Mouse (Mus musculus): ENCODE data around the gene Pi4ka. TPM values are rescaled to one million over a fixed set of nuclear protein-coding genes. Genes with fewer than 3 reads are reported as not detected.

Pi4ka gene
- total RNA-seq, 1 experiment = 42.5 TPM

DNA sequence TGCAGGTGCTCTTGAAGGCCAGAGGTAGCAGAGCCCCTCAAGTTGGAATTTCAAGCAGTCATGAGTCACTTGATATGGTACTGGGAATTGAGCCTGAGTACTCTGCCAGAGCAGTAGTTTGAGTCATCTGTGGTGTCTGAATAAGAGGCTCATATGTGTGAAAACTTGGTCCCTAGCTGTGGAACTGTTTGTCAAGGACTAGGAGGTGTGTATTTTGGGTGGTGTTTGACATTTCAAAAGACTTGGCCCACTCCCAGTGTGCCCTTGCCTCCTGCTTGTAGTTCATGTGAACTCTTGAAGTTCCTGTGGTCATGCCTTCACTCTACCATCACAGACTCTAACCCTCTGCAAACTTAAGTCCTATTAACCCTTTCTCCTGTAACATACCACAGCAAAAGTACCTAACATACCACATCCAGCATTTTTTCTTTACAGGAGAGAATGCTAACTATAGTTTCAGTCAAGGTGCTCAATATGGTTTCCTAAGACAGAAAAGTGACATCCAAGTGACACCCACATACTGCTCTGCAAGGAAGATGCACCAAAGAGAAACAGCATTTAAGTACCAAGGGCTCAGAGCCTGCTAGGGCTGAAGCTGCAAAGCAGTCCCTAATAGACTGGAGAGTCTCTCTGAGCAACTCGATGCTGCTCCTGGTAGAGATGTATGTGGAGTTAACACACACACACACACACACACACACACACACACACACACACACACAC, 76.1 kb downstream of the Pi4ka start:
- H3K36me3 ChIP-seq (ENCODE audit: control insufficient read depth, insufficient read depth, low read length, poor library complexity, severe bottlenecking) = 0 out of 2 replicates have a peak, but pooled peaks cover 3% of the 10 kb centered on the region
- H3K9me3 ChIP-seq (ENCODE audit: control insufficient read depth, insufficient read depth, low read depth, low read length) = no peaks in the 10 kb centered on the region
- no peak overlapping the region for H3K27ac ChIP-seq (ENCODE audit: insufficient read depth, low read depth, low read length, poor library complexity, severe bottlenecking)
- TF ChIP-seq MAFK (IDR thresholded peaks at IDR 0.05; ENCODE audit: insufficient read depth, low read depth, low read length) (no peak), ZC3H11A (IDR thresholded peaks at IDR 0.05; ENCODE audit: borderline replicate concordance, low read depth, low read length) (no peak), CHD2 (IDR thresholded peaks at IDR 0.05; ENCODE audit: low read depth, low read length) (no peak), HCFC1 (IDR thresholded peaks at IDR 0.05; ENCODE audit: borderline replicate concordance, insufficient read depth, low read length) (no peak)
- H3K9ac ChIP-seq (ENCODE audit: insufficient read depth, low read depth, low read length, poor library complexity, severe bottlenecking) = no peak overlapping the region
- no peak overlapping the region for H3K4me3 ChIP-seq (ENCODE audit: insufficient read depth in 1 of 2, low read depth in 1 of 2, low read length in 2 of 2, poor library complexity in 1 of 2, severe bottlenecking in 1 of 2)
- in situ Hi-C loops (cut with MboI; ENCODE audit: low sequenced_read_pairs in 2 of 2, unreplicated experiment in 2 of 2) = no loop called here
- H3K4me1 ChIP-seq (ENCODE audit: control insufficient read depth in 2 of 2, insufficient read depth in 2 of 2, low read length in 2 of 2, poor library complexity in 1 of 2) = no peaks in the 10 kb centered on the region
- no peak for DNase-seq (ENCODE audit: low read depth, low spot score)

DNA sequence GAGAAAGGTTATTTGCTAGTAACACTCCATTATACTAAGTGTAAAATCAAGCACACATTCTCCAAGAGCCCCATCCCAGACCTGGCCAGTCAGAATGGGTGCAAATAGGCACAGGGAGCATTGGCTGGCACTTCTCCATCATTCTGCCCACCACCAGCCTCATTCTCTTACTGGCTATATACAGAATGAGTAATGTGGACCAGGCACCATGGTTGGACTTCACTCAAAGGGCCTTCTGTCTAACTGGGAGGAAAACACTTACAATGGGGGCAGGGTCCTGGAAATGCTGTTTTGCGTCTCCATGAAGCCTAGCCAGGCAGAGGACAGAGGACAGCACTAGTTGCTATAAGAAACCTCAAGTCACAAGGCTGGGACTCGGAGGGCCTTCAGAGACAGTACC, 80.0 kb downstream of the Pi4ka start:
- no peak for DNase-seq (ENCODE audit: low read depth, low spot score)
- Histone ChIP-seq H3K4me1 (ENCODE audit: control insufficient read depth in 2 of 2, insufficient read depth in 2 of 2, low read length in 2 of 2, poor library complexity in 1 of 2) (no peaks in the 10 kb centered on the region), H3K9ac (ENCODE audit: insufficient read depth, low read depth, low read length, poor library complexity, severe bottlenecking) (no peak overlapping the region), H3K36me3 (ENCODE audit: control insufficient read depth, insufficient read depth, low read length, poor library complexity, severe bottlenecking) (peaks cover 5% of the 10 kb centered on the region; the same call in 1 of the 2 replicates), H3K9me3 (ENCODE audit: control insufficient read depth, insufficient read depth, low read depth, low read length) (no peaks in the 10 kb centered on the region), H3K4me3 (ENCODE audit: insufficient read depth in 1 of 2, low read depth in 1 of 2, low read length in 2 of 2, poor library complexity in 1 of 2, severe bottlenecking in 1 of 2) (no peak overlapping the region), H3K27ac (ENCODE audit: insufficient read depth, low read depth, low read length, poor library complexity, severe bottlenecking) (no peak overlapping the region)
- in situ Hi-C loops (cut with MboI; ENCODE audit: low sequenced_read_pairs in 2 of 2, unreplicated experiment in 2 of 2) = no loop called here
- TF ChIP-seq CHD2 (IDR thresholded peaks at IDR 0.05; ENCODE audit: low read depth, low read length) = no peak
- TF ChIP-seq MAFK (IDR thresholded peaks at IDR 0.05; ENCODE audit: insufficient read depth, low read depth, low read length) = no peak
- TF ChIP-seq ZC3H11A (IDR thresholded peaks at IDR 0.05; ENCODE audit: borderline replicate concordance, low read depth, low read length) = no peak
- no peak for TF ChIP-seq HCFC1 (IDR thresholded peaks at IDR 0.05; ENCODE audit: borderline replicate concordance, insufficient read depth, low read length)
- no peak for TF ChIP-seq ZNF384 (IDR thresholded peaks at IDR 0.05; ENCODE audit: low read depth, low read length)

DNA sequence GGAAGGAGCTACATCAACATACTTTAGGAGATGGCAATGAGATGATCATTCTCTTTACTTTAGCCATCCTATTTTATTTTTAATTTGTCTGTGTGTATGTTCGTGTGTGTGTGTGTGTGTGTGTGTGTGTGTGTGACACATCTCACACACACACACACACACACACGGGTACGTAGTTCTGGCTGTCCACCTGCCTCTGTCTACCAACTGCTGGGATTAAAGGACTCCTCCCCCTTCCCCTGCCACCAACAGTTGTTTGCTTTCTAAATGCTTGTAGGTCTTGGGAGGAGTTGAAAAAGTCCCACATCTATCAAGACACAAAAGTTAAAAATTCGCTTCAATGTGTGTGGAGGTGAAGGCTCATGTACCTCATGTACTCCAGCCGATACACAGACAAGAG, 81.4 kb downstream of the Pi4ka start:
- peaks cover 5% of the 10 kb centered on the region; the same call in 1 of the 2 replicates for H3K36me3 ChIP-seq (ENCODE audit: control insufficient read depth, insufficient read depth, low read length, poor library complexity, severe bottlenecking)

DNA sequence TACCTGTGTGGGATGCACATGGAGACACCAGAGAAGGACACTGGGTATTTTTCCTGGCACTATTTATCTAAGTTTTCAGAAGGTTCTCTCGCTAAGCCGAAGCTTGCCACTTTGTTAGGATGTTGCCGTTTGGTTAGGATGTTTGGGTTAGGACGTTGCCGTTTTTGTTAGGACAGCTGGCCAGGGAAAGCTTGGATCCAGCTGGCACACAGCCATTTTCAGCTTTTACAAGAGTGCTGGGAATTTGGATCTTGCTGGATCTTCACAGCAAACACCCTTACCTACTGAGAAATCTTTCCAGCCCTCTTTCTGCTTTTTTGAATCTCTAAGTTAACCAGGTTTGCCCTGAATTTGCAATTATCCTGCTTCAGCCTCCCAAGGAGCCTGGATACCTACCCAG, 84.6 kb downstream of the Pi4ka start:
- Histone ChIP-seq H3K36me3 (ENCODE audit: control insufficient read depth, insufficient read depth, low read length, poor library complexity, severe bottlenecking) (peaks cover 21% of the 10 kb centered on the region), H3K27ac (ENCODE audit: insufficient read depth, low read depth, low read length, poor library complexity, severe bottlenecking) (no peak overlapping the region), H3K4me1 (ENCODE audit: control insufficient read depth in 2 of 2, insufficient read depth in 2 of 2, low read length in 2 of 2, poor library complexity in 1 of 2) (no peaks in the 10 kb centered on the region), H3K4me3 (ENCODE audit: insufficient read depth in 1 of 2, low read depth in 1 of 2, low read length in 2 of 2, poor library complexity in 1 of 2, severe bottlenecking in 1 of 2) (no peak overlapping the region), H3K9me3 (ENCODE audit: control insufficient read depth, insufficient read depth, low read depth, low read length) (no peaks in the 10 kb centered on the region), H3K9ac (ENCODE audit: insufficient read depth, low read depth, low read length, poor library complexity, severe bottlenecking) (no peak overlapping the region)
- in situ Hi-C loops (cut with MboI; ENCODE audit: low sequenced_read_pairs in 2 of 2, unreplicated experiment in 2 of 2) = no loop called here
- TF ChIP-seq HCFC1 (IDR thresholded peaks at IDR 0.05; ENCODE audit: borderline replicate concordance, insufficient read depth, low read length) = no peak
- TF ChIP-seq CHD2 (IDR thresholded peaks at IDR 0.05; ENCODE audit: low read depth, low read length) = no peak
- no peak for TF ChIP-seq ZNF384 (IDR thresholded peaks at IDR 0.05; ENCODE audit: low read depth, low read length)
- no peak for TF ChIP-seq MAFK (IDR thresholded peaks at IDR 0.05; ENCODE audit: insufficient read depth, low read depth, low read length)
- no peak for TF ChIP-seq ZC3H11A (IDR thresholded peaks at IDR 0.05; ENCODE audit: borderline replicate concordance, low read depth, low read length)
- DNase-seq (ENCODE audit: low read depth, low spot score) = no peak

More for the DNA sequence above, 81.4 kb downstream of the Pi4ka start:
- no peaks in the 10 kb centered on the region for H3K9me3 ChIP-seq (ENCODE audit: control insufficient read depth, insufficient read depth, low read depth, low read length)
- DNase-seq (ENCODE audit: low read depth, low spot score) = no peak
- no peak overlapping the region for H3K4me3 ChIP-seq (ENCODE audit: insufficient read depth in 1 of 2, low read depth in 1 of 2, low read length in 2 of 2, poor library complexity in 1 of 2, severe bottlenecking in 1 of 2)
- H3K27ac ChIP-seq (ENCODE audit: insufficient read depth, low read depth, low read length, poor library complexity, severe bottlenecking) = no peak overlapping the region
- H3K4me1 ChIP-seq (ENCODE audit: control insufficient read depth in 2 of 2, insufficient read depth in 2 of 2, low read length in 2 of 2, poor library complexity in 1 of 2) = no peaks in the 10 kb centered on the region
- in situ Hi-C loops (cut with MboI; ENCODE audit: low sequenced_read_pairs in 2 of 2, unreplicated experiment in 2 of 2) = no loop called here
- no peak for TF ChIP-seq ZNF384 (IDR thresholded peaks at IDR 0.05; ENCODE audit: low read depth, low read length)
- TF ChIP-seq CHD2 (IDR thresholded peaks at IDR 0.05; ENCODE audit: low read depth, low read length) = no peak
- no peak for TF ChIP-seq HCFC1 (IDR thresholded peaks at IDR 0.05; ENCODE audit: borderline replicate concordance, insufficient read depth, low read length)
- no peak for TF ChIP-seq ZC3H11A (IDR thresholded peaks at IDR 0.05; ENCODE audit: borderline replicate concordance, low read depth, low read length)
- TF ChIP-seq MAFK (IDR thresholded peaks at IDR 0.05; ENCODE audit: insufficient read depth, low read depth, low read length) = no peak
- H3K9ac ChIP-seq (ENCODE audit: insufficient read depth, low read depth, low read length, poor library complexity, severe bottlenecking) = no peak overlapping the region
